Mouse (Mus musculus) brain, embryonic 14.5 days (tissue): ENCODE measurements around the gene Gimap1.

Experiments
- CTCF ChIP-seq: fragments of 200-500 bp; IDR thresholded peaks from 2 replicates; pipeline ENCODE4 v1.5.1; 2012; ENCODE audit warnings: inconsistent platforms, mild to moderate bottlenecking, moderate library complexity, borderline replicate concordance; ENCODE audit not compliant: insufficient read depth, insufficient read length; ENCODE audit errors: extremely low read depth
- POLR2A ChIP-seq: fragments of 200-500 bp; IDR thresholded peaks from 2 replicates; pipeline ENCODE4 v1.6.1; 2012; ENCODE audit warnings: mild to moderate bottlenecking, inconsistent platforms, borderline replicate concordance; ENCODE audit not compliant: poor library complexity, insufficient read depth, insufficient read length, severe bottlenecking; ENCODE audit errors: extremely low read depth

DNA sequence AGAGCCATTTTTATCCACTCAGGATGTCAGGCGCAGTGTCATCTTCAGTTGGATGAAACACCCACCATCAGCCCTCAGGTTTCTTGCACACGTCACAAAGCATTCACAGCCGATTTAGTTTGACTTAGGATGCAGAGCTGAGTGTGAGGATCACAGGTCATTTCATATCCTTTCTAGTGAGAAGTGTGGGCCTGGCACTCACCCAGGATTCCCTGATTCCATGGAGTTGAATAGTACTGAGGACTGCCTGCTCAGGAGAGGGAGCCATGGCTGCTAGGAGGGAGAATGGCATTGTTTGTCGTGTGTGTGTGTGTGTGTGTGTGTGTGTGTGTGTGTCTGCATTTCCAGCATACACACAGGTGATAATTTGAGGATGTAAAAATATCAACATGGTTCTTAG lies 18.5 kb upstream of the Gimap1 start:
- TF ChIP-seq CTCF (no peak), POLR2A (no peak)
